Mouse (Mus musculus): Measurements from ENCODE around the gene Tomt. TPM values are rescaled to one million over a fixed set of nuclear protein-coding genes. Genes with fewer than 3 reads are reported as not detected.

The Tomt gene
- total RNA-seq, 2 experiments from 2014 or later = not detected

- intact Hi-C loops (cut with DNase I) = no loop called here
- DNase-seq = no peak
These were observed 42.7 kb downstream of the Tomt start, which contains the start of gene Anapc15 for GRCm38 (mm10) chr7:101863415-101863814. Gene Anapc15, plus strand, starts transcription at chr7:101863715.

- no peak for DNase-seq
- intact Hi-C loops (cut with DNase I) = no loop called here
These were observed 43.9 kb downstream of the Tomt start for GRCm38 (mm10) chr7:101862291-101862690.

- intact Hi-C loops (cut with DNase I) = no loop called here
- DNase-seq = no peak
These were observed 45.2 kb downstream of the Tomt start for GRCm38 (mm10) chr7:101860978-101861377.

GRCm38 (mm10) chr7:101858362-101858761, 47.8 kb downstream of the Tomt start:
- intact Hi-C loops (cut with DNase I) = no loop called here

GRCm38 (mm10) chr7:101857094-101857493, 49.1 kb downstream of the Tomt start, which contains the start of gene Folr2:
Gene Folr2, minus strand, starts transcription at chr7:101857194.
- intact Hi-C loops (cut with DNase I) = no loop called here
- no peak for DNase-seq

More at GRCm38 (mm10) chr7:101858362-101858761, 47.8 kb downstream of the Tomt start:
- no peak for DNase-seq

- DNase-seq = no peak
- intact Hi-C loops (cut with DNase I) = no loop called here
These were observed 52.3 kb downstream of the Tomt start for GRCm38 (mm10) chr7:101853816-101854215.

- intact Hi-C loops (cut with DNase I) = no loop called here
- DNase-seq = no peak
These were observed 53.3 kb downstream of the Tomt start for GRCm38 (mm10) chr7:101852846-101853245.

GRCm38 (mm10) chr7:101851689-101852088, 54.5 kb downstream of the Tomt start:
- intact Hi-C loops (cut with DNase I) = no loop called here
- DNase-seq = no peak

Small RNAs within 50 kb of the gene (microRNA-seq; reads per million reads assigned to microRNA genes)
- 0 reads per million in 2 experiments for gene Gm22655

Other genes starting within 250 kb of the Tomt start
- gene Clpb, start 242.7 kb downstream of the Tomt start, total RNA-seq (2021) = 10 to 100 TPM; 48.6 to 50.9 TPM
- not detected for gene Phox2a, start 88.0 kb downstream of the Tomt start, total RNA-seq (2021)
- 10 to 100 TPM; 79.2 to 96.2 TPM for gene Inppl1, start 68.1 kb downstream of the Tomt start, total RNA-seq (2021)
- gene Folr2, start 49.2 kb downstream of the Tomt start, total RNA-seq (2021) = 1 to 10 TPM; 1.3 to 2.0 TPM
- 10 to 100 TPM; 16.6 to 22.3 TPM for gene Anapc15, start 42.6 kb downstream of the Tomt start, total RNA-seq (2021)
- gene Folr1, start 35.6 kb downstream of the Tomt start, total RNA-seq (2021) = 1 to 10 TPM in 1 of 2 experiments, under 1 TPM in 1; 0.91 to 1.2 TPM
- 10 to 100 TPM; 93.2 to 99.8 TPM for gene Lamtor1, start 455 bp downstream of the Tomt start, total RNA-seq (2021)
- gene Lrrc51, start 27.5 kb upstream of the Tomt start, total RNA-seq (2021) = 1 to 10 TPM; 2.9 to 3.2 TPM
- 10 to 100 TPM; 43.4 to 48.3 TPM for gene Numa1, start 27.8 kb upstream of the Tomt start, total RNA-seq (2021)
- 1 to 10 TPM; 1.3 to 2.4 TPM for gene Il18bp, start 112.3 kb upstream of the Tomt start, total RNA-seq (2021)
- 10 to 100 TPM; 22.0 to 22.5 TPM for gene Rnf121, start 159.1 kb upstream of the Tomt start, total RNA-seq (2021)
- gene Xndc1, start 159.2 kb upstream of the Tomt start, total RNA-seq (2021) = 1 to 10 TPM; 3.2 to 4.5 TPM
- gene Xntrpc, start 159.4 kb upstream of the Tomt start, total RNA-seq (2021) = under 1 TPM; 0.54 to 0.66 TPM
- gene Trpc2, start 176.8 kb upstream of the Tomt start, total RNA-seq (2021) = under 1 TPM; 0.42 to 0.54 TPM
- 100 to 1,000 TPM; 439 to 486 TPM for gene Art1, start 195.4 kb upstream of the Tomt start, total RNA-seq (2021)
- gene Art5, start 203.1 kb upstream of the Tomt start, total RNA-seq (2021) = 10 to 100 TPM; 12.9 to 16.4 TPM
- not detected for gene Chrna10, start 210.5 kb upstream of the Tomt start, total RNA-seq (2021)